Mouse (Mus musculus): ENCODE results near the gene Cttnbp2nl.

GRCm38 (mm10) chr3:105040002-105040401 lies 12.9 kb downstream of the Cttnbp2nl start:
- no peak for TF ChIP-seq POLR2A (IDR thresholded peaks at IDR 0.05; ENCODE audit: low read depth, low read length)
- TF ChIP-seq CTCF (conservative IDR thresholded peaks at IDR 0.05; ENCODE audit: insufficient read depth, insufficient read length, low read depth, low read length), result no peak

Measured in kidney, adult 2 months (tissue).